Mouse (Mus musculus): ENCODE data around the gene Scaf4.

DNA sequence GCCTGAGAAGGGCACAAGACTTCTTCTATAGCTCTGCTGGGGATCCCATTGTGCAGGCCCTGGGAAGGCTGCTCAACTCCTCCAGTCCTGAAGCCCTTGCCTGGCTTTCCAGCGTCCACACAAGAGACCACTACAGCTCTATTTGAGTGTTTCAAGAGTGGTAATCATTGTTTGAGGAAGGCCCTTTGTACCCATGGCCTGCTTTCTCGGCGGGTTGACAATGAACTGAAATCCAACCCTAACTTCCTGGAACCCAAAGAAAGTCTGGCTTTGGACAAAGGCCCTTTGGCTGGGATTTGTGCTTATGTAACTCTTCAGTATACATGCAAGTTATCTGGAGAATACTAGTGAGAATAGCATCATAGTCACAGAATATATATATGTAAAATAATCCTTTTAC lies 66.9 kb downstream of the Scaf4 start:
- TF ChIP-seq CTCF (IDR thresholded peaks at IDR 0.05) (no peak), EP300 (IDR thresholded peaks at IDR 0.05) (no peak; the same call in 1 of the 2 replicates)

All from lung, postnatal 0 days (tissue).